Mouse (Mus musculus) ZHBTc4 (cell line): ENCODE results near the gene Emid1.

ENCODE experiments used
- DNase-seq: peaks from one replicate; pipeline ENCODE4 v3.0.0-alpha.2; 2011; ENCODE audit warnings: low read depth, low spot score

The Emid1 gene

DNA sequence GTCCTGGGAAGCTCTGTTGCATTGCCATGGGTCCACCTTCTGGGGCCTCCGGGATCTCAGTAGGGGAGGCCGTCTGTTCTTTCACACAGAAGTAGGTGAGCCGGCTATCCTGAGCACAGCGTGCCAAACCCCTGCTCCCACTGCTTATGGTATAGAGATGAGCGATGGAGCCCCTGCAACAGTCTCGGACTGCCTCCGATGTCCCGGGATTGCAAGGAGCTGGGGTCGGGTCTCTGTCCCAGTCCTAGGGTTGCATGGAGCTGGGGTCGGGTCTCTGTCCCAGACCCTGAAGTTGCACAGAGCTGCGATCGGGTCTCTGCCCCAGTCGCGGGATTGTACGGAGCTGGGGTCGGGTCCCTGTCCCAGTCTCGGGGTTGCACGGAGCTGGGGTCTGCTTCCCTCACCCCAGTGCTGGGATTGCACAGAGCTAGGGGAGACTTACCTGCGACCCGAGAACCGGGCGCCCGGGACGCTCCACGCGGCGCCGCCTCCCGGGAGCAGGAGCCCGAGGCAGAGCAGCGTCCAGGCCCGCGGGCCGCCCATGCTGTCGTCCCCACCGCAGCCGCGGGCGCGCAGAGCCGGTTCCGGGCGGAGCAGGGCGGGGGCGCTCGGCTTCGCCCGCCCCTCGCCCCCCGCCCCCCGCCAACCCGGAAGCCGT lies at the start of gene Emid1:
Gene Emid1 (minus strand): TSS at position 578 of the 658 bp plus-strand sequence.
- peak; percentile 37 for DNase-seq

DNA sequence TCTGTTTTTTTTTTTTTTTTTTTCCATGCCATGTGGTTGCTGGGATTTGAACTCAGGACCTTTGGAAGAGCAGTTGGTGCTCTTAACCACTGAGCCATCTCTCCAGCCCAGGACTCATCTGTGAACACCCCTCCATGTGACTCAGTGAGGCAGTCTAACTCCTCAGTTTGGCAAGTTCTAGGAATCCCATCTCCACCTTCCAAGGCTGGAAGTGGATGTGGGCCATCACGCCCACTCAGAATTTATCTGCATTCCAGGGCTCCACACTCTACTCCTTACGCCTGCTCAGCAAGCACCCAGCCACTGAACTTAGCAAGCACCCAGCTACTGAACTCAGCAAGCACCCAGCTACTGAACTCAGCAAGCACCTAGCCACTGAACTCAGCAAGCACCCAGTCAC lies 47.8 kb upstream of the Emid1 start:
- DNase-seq = no peak

DNA sequence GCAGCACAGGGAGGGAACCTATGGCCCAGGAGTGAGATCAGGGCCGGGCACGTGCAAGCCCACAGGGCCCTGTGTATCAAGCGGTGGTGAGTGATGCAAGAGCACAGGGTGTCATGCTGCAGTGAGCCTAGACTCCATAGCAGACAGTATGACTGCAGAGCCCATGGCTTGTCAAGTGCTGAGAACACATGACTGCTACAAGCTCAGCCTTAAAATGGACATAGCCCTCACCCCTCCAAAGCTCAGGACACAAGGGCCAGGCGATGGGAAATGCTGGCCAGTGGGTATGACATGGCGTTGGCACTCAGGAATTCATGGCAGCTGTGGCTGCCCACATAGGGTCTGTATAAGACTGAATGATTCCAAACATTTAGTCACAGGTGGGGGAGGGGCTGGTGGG lies 45.0 kb upstream of the Emid1 start:
- no peak for DNase-seq

DNA sequence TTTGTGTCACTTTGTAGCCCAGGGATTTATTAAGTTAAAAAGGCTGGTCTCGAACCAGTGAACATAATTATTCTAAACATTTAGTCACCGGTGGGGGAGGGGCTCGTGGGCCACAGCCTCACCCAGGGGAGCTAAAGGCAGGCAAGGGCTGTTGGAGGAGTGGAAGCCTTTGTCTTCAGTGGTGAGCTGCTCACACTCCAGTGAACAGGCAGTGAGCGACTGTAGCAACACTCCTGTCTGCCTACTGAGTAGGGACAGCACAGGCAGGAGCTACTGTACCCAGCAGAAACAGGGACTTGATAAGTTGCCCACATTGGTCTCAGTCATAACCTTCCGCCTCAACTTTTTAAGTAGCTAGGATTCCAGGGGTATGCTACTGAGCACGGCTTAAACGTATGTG lies 44.5 kb upstream of the Emid1 start:
- DNase-seq = no peak

DNA sequence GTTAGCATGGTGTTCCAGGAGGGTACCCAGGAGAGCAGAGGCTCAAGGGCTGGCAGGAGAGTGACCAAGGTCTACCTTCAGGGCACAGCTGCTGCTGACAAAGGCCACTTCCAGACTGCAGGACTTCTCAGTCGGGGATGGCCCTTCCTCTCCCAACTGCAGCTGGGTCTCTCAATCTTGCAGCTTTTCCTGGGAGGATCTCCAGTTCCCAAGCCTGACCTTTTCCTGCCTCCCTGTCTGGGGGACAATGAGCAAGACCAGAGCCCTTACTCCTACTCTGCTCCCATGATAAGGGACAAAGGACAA lies 41.5 kb upstream of the Emid1 start:
- no peak for DNase-seq

DNA sequence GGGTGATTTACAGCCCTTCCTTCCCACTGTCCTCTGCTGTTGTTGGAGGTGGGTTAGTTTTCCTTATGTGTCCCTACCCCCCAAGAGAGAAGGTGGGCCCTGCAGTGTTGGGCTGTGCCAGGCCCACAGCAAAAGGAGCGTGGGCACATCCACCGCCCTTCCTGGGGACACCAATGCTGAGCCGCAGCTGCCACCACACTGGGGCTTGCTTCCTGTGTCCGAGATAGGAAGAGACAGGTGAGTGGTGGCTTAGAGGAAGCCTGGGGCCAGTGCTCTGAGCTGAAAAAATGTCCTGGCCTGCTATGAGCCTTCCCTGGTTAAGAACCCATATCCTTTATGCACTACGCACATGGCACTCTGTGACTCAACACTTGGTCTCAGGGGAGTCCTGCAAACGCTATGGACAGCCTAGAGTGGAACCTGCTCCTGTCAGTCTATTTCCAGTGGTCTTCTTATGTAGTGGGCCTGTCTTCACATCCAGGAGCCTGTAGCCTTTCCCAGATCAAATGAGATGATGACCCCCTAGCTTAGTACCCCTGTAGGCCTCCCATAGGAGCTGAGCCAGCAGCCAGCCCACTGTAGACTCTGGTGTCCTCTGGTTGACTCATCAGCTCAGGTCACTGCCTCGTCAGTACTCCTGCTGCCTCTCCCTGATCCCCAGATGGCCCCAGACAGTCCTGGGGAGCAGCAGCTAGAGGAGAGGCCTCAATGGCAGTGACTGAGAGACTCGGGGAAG lies 41.0 kb upstream of the Emid1 start:
- DNase-seq = no peak

DNA sequence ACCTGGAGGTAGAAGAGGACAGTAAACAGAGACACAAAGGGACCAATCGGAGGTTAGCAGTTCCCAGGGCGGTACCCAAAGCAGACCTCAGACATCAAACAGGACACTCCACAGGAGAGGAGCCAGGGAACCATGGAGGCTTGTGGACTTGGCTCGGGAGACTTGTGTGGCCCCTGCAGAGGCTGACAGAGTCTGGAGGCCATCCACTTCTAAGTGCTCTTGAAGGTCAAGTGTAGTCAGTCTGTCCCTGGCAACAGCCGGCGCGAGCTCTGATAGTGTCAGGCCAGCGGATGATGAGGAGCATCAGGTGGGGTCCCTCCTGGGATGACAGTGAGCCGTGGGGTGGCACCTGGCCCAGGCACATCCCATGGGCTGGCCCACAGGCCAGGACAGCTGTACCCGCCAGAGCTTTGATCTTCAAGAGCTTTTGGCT lies 40.0 kb upstream of the Emid1 start:
- DNase-seq = no peak

DNA sequence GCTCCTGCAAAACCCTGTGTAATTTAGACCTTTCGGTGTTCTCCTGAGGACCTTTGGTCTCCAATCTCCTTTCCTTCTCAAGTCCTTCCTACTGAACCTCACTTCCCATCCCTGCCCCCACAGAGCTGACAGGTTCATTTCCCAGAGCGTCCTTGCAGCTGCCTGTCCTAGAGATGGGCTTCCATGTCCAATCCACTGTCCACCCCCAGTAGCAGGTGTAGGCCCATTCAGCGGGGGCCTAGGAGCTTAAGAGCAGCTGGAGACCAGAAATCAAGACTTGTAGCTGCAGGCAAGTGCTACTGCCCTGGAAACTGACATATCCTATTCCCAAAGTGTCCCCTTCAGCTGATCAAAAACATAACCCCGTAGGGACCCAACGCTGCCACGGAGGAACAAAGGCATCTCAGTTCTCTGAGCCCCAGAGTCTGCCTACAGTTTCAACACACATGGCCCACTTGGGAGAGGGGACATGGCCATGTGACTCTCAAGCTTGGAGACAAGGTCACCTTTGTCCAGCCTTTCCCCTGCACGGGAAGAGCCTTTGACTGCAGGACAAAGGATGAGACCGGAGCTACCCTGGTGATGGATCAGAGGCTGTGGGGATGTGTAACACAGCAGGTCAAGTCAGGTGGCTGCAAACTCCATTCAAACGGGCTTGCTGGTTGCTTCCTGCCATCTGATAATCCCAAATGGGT lies 37.3 kb upstream of the Emid1 start:
- no peak for DNase-seq

DNA sequence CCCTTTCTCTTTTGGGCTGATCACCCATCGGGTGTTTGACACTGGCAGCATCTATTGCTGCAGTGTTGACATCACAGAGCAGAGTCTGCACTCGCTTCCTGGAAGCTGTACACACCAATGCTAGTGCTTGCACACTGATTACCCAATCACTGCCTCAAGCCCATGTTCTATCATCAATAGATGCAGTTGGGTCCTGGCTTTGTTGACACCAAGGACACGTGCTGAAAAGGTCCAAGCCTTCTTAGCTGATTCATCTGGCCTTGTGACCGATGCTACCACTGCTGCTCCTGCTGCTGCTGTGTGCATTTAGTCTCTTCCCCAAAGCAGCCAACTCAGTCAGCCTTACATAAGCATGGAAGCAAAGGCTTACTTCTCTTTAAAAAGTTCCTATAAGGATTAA lies 36.1 kb upstream of the Emid1 start:
- no peak for DNase-seq

DNA sequence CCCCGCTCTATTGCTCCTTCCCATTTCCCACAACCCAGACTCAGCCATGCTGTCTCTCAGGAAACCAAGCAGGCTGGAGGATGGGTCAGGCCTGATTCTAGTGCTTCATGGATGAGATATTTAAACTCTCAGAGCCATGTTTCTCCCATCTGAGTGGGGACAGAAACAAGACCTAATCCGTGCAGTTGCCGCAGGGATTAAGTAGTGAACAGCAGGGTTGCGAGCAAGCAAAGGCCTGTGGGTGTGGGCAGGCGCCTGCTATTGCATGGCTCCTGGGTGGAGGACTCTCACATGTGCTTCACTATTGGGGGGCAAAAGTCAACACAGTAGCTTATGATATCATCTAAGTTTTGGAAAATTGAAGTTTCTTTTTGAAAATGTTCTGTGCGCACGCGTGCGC lies 32.8 kb upstream of the Emid1 start:
- peak; percentile 29 for DNase-seq

DNA sequence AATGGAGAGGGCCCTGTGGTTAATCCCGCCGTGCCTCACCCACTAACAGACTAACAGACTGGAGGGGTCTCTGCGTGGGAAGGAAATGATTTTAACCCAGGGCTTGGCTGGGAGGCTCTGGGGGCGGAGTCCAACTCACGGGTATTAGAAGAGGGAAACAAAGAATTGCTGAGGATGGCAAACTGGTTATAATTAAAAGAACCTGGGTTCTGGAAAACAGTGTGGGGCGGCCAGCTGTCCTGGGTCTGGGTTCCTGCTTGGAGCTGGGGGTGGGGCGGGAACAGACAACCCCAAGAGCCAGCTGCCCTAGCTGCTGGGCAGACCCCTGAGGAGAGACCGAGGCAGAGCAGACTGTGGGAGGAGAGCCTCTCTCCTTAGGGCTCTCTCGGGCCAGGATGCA lies 32.2 kb upstream of the Emid1 start:
- peak; percentile 58 for DNase-seq

DNA sequence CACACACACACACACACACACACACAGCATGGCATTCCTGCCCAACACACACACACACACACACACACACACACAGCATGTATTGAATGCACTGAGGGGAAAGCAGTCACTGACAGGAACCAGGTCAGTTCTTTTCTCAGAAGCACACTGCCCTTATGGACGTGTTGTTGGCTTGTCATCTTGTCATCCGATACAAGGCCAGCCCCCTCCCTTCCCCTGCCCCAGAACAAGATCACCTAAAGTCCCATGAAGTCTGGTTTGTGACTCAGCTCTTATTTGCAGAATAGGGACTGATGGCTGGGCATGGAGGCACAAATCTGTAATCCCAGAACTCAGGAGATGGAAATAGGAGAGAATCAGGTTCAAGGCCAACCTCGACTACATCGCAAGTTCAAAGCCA lies 30.8 kb upstream of the Emid1 start:
- no peak for DNase-seq

DNA sequence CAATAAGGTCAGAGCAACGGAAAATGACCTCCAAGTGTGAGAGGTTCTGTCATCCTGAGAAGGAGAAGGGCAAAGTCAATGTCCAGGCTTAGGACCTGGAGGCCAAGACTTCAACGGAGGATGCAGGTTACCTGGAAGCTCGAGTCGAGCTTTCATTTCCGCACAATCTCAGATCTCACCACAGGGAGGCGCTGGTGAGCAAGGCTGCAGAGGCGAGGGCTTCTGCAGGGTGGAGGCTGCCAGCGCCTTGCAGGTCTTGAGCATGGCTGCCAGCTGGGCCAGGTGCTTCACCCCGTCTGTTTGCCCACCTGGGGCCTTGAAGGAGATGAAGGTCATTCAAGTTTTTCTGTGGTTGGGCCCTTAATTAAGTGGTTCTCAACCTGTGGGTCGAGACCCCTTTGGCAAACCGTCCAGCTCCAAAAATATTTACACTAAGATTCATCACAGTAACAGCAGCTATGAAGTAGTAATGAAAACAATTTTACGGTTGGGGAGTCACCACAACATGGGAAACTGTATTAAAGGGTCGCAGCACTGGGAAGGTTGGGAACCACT lies 29.9 kb upstream of the Emid1 start:
- peak; percentile 88 for DNase-seq

DNA sequence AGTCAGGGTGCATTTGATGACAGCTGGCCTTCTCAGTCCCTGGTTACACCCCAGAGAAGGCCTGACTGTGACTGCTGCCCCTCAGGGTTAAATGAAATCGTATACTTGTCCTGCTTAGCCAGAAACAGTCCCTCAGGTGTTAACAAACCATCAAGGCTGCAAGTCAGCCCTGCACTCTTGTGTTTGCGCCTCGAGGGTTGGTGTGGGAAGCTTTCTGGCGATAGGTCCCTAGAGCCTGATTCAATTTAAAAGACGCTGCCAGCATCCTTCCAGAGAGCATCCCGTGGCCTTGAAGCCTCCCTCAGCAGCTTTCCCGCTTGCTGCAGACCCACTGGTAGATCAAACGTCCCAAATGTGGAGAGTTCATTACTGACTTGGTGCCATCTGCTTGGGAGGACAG lies 27.3 kb upstream of the Emid1 start:
- no peak for DNase-seq

DNA sequence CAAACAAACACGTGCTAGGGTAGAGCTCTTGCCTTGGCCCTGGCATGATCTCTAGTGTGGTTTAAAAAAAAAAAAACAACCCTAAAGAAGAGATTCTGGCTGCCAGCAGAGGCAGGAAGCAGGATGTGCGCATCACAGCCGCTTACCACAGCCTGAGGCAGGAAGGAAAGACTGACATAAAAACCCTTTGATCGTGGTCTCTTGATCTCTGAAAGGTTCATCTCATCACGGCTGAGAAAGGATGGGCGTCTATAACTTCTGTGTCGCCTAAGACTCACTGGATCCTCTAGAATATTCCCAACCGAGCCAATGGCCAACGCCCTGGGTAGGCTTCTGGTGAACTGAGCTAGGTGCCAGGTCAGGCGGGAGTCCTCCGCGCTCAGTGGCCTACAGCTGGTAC lies 25.1 kb upstream of the Emid1 start:
- DNase-seq = no peak

DNA sequence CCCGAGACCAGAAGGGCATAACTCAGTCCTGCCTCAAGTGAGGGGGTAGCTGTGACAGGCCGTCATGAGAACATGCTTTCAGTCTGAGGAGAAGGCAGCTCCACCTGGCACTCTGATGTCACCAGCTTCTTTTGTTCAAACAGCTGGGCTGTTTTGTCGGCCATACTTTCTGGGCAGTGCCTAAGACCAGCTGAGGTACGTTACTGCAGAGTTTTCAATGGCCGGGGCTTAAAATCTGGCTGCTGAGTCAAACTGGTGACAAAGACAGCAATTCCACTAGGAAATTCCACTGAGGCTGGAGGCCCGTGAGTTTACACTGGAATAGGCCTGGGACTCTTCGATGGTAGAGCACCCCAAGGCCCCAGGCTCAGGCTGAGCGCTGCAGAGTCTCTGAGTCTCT lies 24.6 kb upstream of the Emid1 start:
- DNase-seq = no peak

DNA sequence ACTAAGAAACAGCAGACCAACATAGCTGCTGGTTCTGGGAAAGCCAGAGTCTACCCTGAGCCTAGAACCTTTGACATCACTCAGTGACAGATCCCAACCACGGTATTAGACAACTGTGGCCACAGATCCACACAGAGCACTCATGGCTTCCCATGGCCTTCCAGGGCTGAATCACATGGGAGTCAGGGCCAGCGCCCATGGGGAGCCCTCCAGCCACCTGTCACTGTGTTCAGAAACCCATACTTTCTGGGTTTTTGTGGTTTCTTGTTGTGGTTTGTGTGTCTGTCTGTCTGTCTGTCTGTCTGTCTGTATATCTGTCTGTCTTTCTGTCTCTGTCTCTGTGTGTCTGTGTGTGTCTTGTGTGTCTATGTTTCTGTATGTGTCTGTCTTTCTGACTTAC lies 23.8 kb upstream of the Emid1 start:
- DNase-seq = no peak

DNA sequence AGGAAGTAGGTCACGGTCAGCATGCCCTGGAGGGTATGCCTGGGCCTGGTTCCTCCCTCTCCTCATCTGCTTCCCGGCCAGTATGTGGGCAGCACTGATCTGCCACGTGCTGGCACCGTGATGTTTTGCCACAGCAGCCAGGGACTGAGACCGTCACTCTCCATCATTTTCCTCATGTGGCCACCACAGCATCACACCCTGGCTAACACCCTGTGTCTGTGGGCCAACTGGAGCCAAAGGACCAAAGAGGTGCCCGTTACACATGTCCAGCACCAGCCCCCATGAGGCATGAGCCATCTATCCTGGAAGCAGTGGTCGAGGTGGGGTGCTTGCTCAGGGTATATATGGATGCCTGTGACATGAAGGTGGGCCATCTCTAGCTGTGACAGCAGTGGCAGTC lies 23.1 kb upstream of the Emid1 start:
- no peak for DNase-seq

DNA sequence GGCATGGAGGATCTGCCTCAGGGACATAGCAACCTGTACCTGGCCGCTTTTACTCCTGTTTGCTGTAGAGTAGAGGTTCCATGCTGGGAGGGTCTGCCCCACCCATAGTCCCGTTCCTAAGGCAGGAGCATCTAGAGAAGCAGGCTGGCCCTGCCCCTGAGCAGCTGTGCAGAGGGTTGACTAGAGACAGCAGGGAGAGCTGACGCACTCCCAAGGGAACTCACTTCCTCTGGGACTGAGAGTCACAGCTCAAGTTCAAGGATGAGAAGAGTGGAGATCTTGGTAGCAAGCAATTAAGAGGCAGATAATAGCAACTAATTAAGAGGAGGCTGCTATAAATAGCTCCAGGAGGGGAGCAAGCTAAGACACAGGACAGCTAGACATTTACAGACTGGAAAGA lies 20.8 kb upstream of the Emid1 start:
- DNase-seq = peak; percentile 35

DNA sequence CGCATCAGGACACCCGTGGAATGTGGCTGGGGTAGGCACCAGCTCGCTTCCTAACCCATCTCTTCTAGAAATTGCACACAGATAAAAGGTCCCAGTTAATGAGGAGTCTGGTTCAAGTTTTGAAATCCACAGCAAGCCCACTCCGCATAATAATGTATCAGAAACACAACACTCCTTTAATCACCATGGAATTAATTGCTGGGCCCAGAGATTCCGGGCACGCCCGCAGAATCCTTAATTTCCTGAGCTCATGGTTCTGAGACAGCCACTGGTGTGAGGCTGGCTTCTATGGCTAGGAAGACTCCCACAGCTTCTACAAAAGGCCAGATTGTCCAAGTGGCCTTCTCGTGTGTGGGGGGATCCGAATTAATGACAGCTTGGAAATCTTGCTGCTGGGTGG lies 15.3 kb upstream of the Emid1 start:
- no peak for DNase-seq

DNA sequence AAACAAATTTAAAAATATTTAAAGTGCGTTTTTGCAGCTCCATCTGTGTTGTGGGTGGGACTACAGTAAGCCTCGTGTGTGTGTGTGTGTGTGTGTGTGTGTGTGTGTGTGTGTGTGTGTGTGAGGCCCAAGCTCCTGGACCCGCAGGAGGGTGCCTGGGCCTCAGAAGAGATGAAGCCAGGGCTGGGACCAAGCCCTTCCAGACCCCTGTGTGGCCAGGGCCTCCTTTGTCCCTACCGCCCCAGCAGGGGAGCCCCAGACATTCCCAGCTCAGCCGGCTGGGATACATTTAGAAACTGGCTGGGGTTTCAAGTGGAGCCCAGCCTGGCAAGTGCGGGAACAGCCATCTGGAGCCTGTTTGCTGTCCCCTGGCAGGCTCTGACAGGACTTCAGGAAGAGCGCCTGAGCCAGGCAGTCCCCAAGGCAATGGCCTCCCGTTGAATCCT lies 13.4 kb upstream of the Emid1 start:
- no peak for DNase-seq

DNA sequence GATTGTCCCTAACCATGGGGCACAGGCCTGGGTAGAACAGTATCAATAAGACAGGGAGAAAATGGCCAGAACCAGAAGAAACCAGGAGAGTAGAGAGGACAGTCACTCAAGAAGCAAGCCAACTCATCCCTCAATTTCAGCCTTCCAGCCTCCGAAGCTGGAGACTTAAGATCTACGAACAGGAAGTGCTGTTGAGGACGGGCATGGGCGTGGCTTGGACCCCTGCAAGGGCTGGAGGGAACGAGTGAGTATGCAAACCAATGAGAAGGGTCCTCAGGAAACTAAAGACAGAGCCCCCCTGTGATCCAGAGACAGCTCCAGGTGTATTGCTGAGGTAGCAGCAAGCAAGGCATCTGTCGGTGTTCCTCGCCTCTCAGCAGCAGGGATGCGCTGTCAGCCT lies 12.3 kb upstream of the Emid1 start:
- DNase-seq = peak; percentile 58

DNA sequence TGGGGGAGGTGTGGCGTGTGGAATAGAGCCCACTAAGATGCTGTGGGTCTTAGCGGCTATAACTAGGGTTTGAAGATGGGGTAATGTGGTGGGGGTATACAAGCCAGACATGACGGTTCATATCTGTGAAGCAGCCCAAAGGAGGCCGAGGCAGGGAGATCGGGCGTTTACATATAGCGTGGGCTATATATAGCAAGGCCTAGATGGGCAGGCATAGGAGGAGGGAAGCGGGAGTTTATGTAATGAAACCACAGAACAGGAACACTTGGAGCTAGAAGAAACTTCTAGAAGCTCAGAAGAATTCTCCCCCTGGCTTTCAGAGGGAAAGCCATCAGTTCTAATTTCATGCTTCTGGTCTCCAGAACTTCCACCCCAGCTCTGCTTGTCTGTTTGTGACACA lies 11.4 kb upstream of the Emid1 start:
- DNase-seq = no peak
